Comparison of ENCODE assay signal across 8 mouse cellular contexts in the genomic region with DNA sequence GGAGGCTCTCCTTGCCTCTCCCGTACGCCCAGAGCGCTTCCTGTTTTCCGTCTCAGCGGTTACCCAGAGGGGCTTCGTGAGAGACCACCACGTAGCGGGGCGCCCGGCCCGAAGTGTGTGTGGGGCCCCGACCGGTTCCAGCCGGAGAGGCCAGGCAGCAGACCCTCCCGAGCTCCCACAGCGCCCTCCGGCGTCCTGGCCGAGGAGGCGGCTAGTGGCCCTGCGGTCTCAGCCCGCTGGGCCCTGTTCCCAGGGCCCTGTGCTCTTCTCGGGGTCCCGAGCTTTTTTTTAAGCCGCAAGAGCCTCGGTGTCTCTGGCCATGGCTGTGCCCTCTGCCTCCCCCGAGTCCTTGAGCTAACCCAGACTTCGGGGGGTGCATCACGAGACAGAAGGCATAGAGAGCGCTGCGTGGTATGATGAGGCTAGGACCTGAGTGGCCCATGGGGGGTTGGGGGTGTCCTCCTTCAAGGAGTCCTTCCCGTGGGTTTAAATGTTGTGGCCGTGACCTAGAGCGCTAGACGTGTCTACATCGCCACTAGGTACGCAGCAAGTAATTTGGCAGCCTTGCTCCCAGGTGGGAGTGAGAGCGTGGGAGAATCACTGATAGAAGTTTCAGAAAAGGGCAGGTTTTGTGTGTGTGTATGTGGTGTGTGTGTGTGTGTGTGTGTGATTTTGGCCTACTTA. TPM values are rescaled to one million over a fixed set of nuclear protein-coding genes. Genes with fewer than 3 reads are reported as not detected.
DNase-seq lines count a peak whose midpoint lies in the region; ATAC-seq and TF ChIP-seq lines count a peak whose summit lies in the region.

No protein-coding gene starts in this region.

- TF ChIP-seq CTCF in C2C12 (IDR thresholded peaks at IDR 0.05; ENCODE audit: control insufficient read depth, insufficient read depth, insufficient read length) = peak; percentile 28
- TF ChIP-seq CTCF in heart, postnatal 0 days (IDR thresholded peaks at IDR 0.05; ENCODE audit: low read depth) = peak; percentile 33
- TF ChIP-seq CTCF in stomach, postnatal 0 days (IDR thresholded peaks at IDR 0.05; ENCODE audit: low read depth) = peak; percentile 70

- peak; percentile 50 for ATAC-seq in common myeloid progenitor, adult 5-6 weeks (replicated peaks; ENCODE audit: low read depth, poor library complexity, severe bottlenecking)
- ATAC-seq in heart, postnatal 0 days (ENCODE audit: insufficient read depth, low read depth) = peak; percentile 81
- peak; percentile 84 for ATAC-seq in stomach, postnatal 0 days (ENCODE audit: low FRiP score, low TSS enrichment)

- peak overlapping the region; percentile 92 for H3ac ChIP-seq in C2C12 (ENCODE audit: control insufficient read depth, insufficient read length, low read depth)

- peaks cover 9% of the 10 kb centered on the region; the same call in 1 of the 2 replicates for H3K4me1 ChIP-seq in heart, postnatal 0 days (ENCODE audit: control insufficient read depth, insufficient read depth)
- 0 out of 2 replicates have a peak, but pooled peaks cover 4% of the 10 kb centered on the region for H3K4me1 ChIP-seq in stomach, postnatal 0 days (replicated peaks; ENCODE audit: control insufficient read depth, insufficient read depth)

- WGBS in heart, postnatal 0 days = under 1% methylated on average over 37 of the region's 38 CpGs
- WGBS in macrophage (ENCODE audit: missing documents) = 1% methylated on average over 38 of the region's 38 CpGs
- under 1% methylated on average over 37 of the region's 38 CpGs for WGBS in stomach, postnatal 0 days

- peak overlapping the region; percentile 94 for H3K9ac ChIP-seq in heart, postnatal 0 days (replicated peaks; ENCODE audit: low read depth, low read length)
- peak overlapping the region; percentile 92 for H3K9ac ChIP-seq in stomach, postnatal 0 days (ENCODE audit: low read length)

- no peaks in the 10 kb centered on the region for H3K27me3 ChIP-seq in C2C12 (ENCODE audit: control insufficient read depth, insufficient read depth, insufficient read length)
- H3K27me3 ChIP-seq in heart, postnatal 0 days (ENCODE audit: control insufficient read depth, insufficient read depth, low read length) = no peaks in the 10 kb centered on the region
- no peaks in the 10 kb centered on the region for H3K27me3 ChIP-seq in stomach, postnatal 0 days (ENCODE audit: control insufficient read depth, insufficient read depth, low read length)

- H3K9me3 ChIP-seq in heart, postnatal 0 days (replicated peaks; ENCODE audit: control insufficient read depth, low read length) = no peaks in the 10 kb centered on the region
- no peaks in the 10 kb centered on the region for H3K9me3 ChIP-seq in stomach, postnatal 0 days (ENCODE audit: control insufficient read depth, low read length)

- H3K4me3 ChIP-seq in C2C12 (ENCODE audit: insufficient read depth, poor library complexity, severe bottlenecking) (peak overlapping the region; percentile 85), macrophage (ENCODE audit: inconsistent target) (peak overlapping the region; percentile 73)
- H3K4me3 ChIP-seq in heart, postnatal 0 days (ENCODE audit: low read depth, low read length) = peak overlapping the region; percentile 94
- H3K4me3 ChIP-seq in stomach, postnatal 0 days (ENCODE audit: low read depth, low read length) = peak overlapping the region; percentile 76

- H3K27ac ChIP-seq in heart, postnatal 0 days (ENCODE audit: low read depth) = peak overlapping the region; percentile 98
- peak overlapping the region; percentile 59 for H3K27ac ChIP-seq in macrophage
- peak overlapping the region; percentile 93 for H3K27ac ChIP-seq in stomach, postnatal 0 days (replicated peaks)

- H3K79me2 ChIP-seq in C2C12 (ENCODE audit: control insufficient read depth, insufficient read depth) = peaks cover 16% of the 10 kb centered on the region
- H3K79me2 ChIP-seq in macrophage (ENCODE audit: inconsistent target) = peaks cover 53% of the 10 kb centered on the region

- H3K36me3 ChIP-seq in C2C12 (ENCODE audit: control insufficient read depth, insufficient read depth) (no peaks in the 10 kb centered on the region), macrophage (ENCODE audit: inconsistent target) (no peaks in the 10 kb centered on the region)
- H3K36me3 ChIP-seq in heart, postnatal 0 days (replicated peaks; ENCODE audit: control insufficient read depth, insufficient read depth, low read length) = no peaks in the 10 kb centered on the region
- no peaks in the 10 kb centered on the region for H3K36me3 ChIP-seq in stomach, postnatal 0 days (ENCODE audit: control insufficient read depth, insufficient read depth, low read length)

- peaks cover 5% of the 10 kb centered on the region for H3K79me3 ChIP-seq in C2C12 (ENCODE audit: low read depth)

- peak; percentile 86 for DNase-seq in embryo, embryonic 11 days
- no peak for DNase-seq in embryo, embryonic 9.5 days (ENCODE audit: extremely low spot score)
- peak; percentile 23 for DNase-seq in heart, postnatal 0 days (ENCODE audit: low spot score)
- peak; percentile 7 to 32 for DNase-seq in left cerebral cortex, adult 18-20 months (ENCODE audit: low spot score in 2 of 2)
- peak; percentile 78 for DNase-seq in stomach, postnatal 0 days (ENCODE audit: low spot score)

- H3K4me2 ChIP-seq in heart, postnatal 0 days (ENCODE audit: low read depth, low read length) = peak overlapping the region; percentile 96
- peak overlapping the region; percentile 96 for H3K4me2 ChIP-seq in stomach, postnatal 0 days (replicated peaks; ENCODE audit: low read depth)

- peak; percentile 24; the same call in 1 of the 2 replicates for TF ChIP-seq EP300 in heart, postnatal 0 days (IDR thresholded peaks at IDR 0.05; ENCODE audit: low read depth)
- no peak for TF ChIP-seq EP300 in stomach, postnatal 0 days (optimal IDR thresholded peaks at IDR 0.05)

TF ChIP-seq in C2C12, 6 proteins besides CTCF, POLR2A, EP300 and RAD21:
- no peak for TF ChIP-seq MYOD1 (IDR thresholded peaks at IDR 0.05; ENCODE audit: control insufficient read depth, insufficient read length, low read depth)
- no peak for TF ChIP-seq MAX (IDR thresholded peaks at IDR 0.05)
- no peak for TF ChIP-seq USF1 (IDR thresholded peaks at IDR 0.05; ENCODE audit: low read depth)
- TF ChIP-seq FOSL1 (IDR thresholded peaks at IDR 0.05; ENCODE audit: insufficient read depth, low read length, poor library complexity, severe bottlenecking) = no peak
- no peak for TF ChIP-seq CEBPB (IDR thresholded peaks at IDR 0.05; ENCODE audit: low read depth)
- TF ChIP-seq MYOG (IDR thresholded peaks at IDR 0.05; ENCODE audit: control insufficient read depth, extremely low read depth, insufficient read length) = no peak

RNA-seq across cellular contexts. Expression of a gene that starts 0.6 kb away (rescaled TPM):
- 8.1 TPM for polyA plus RNA-seq in C2C12 (2012; fragmentation: generic; extraction: Trizol)
- 15.3 and 23.0 TPM in 2 replicates for total RNA-seq in common myeloid progenitor, adult 5-6 weeks (2017)
- 20.2 and 23.4 TPM in 2 replicates for total RNA-seq in heart, postnatal 0 days (2014; rRNA removed; ENCODE audit: low replicate concordance)
- polyA plus RNA-seq in heart, postnatal 0 days (2015; fragmentation: Nextera tagmentation; extraction: Ambion mirVana) = 24.9 and 28.4 TPM in 2 replicates
- 10 to 100 TPM; 51.9 to 53.3 TPM for total RNA-seq in left cerebral cortex, adult 18-20 months (2021)
- 10 to 100 TPM in 23 of 26 experiments, 1 to 10 TPM in 3; 5.1 to 31.2 (median 18.8) TPM for total RNA-seq in macrophage (2018; cell fraction: chromatin; rRNA removed)
- 10 to 100 TPM; 17.2 to 33.6 (median 26.4) TPM for total RNA-seq in macrophage (2018; cell fraction: cytosol; rRNA removed)
- total RNA-seq in macrophage (2018; cell fraction: nucleus; rRNA removed) = 10 to 100 TPM; 13.5 to 64.7 (median 27.2) TPM
- polyA plus RNA-seq in macrophage (2018) = 17.3 to 25.3 TPM (median 18.3 TPM) in 3 replicates
- 16.9 and 19.1 TPM in 2 replicates for polyA plus RNA-seq in stomach, postnatal 0 days (2015; fragmentation: Nextera tagmentation; extraction: Ambion mirVana)

RNA-seq across cellular contexts. Expression of a gene that starts 29.3 kb away (rescaled TPM):
- polyA plus RNA-seq in C2C12 (2012; fragmentation: generic; extraction: Trizol) = 223 TPM
- total RNA-seq in common myeloid progenitor, adult 5-6 weeks (2017) = 344 and 345 TPM in 2 replicates
- total RNA-seq in heart, postnatal 0 days (2014; rRNA removed; ENCODE audit: low replicate concordance) = 380 and 418 TPM in 2 replicates
- polyA plus RNA-seq in heart, postnatal 0 days (2015; fragmentation: Nextera tagmentation; extraction: Ambion mirVana) = 195 and 213 TPM in 2 replicates
- 100 to 1,000 TPM; 212 to 231 TPM for total RNA-seq in left cerebral cortex, adult 18-20 months (2021)
- 100 to 1,000 TPM in 18 of 26 experiments, 10 to 100 TPM in 8; 49.6 to 289 (median 189) TPM for total RNA-seq in macrophage (2018; cell fraction: chromatin; rRNA removed)
- total RNA-seq in macrophage (2018; cell fraction: cytosol; rRNA removed) = 100 to 1,000 TPM in 14 of 26 experiments, 10 to 100 TPM in 12; 75.4 to 140 (median 111) TPM
- 100 to 1,000 TPM in 19 of 26 experiments, 10 to 100 TPM in 7; 53.5 to 212 (median 145) TPM for total RNA-seq in macrophage (2018; cell fraction: nucleus; rRNA removed)
- 96.1 to 114 TPM (median 102 TPM) in 3 replicates for polyA plus RNA-seq in macrophage (2018)
- polyA plus RNA-seq in stomach, postnatal 0 days (2015; fragmentation: Nextera tagmentation; extraction: Ambion mirVana) = 168 and 169 TPM in 2 replicates
